Mouse (Mus musculus) intestine, postnatal 0 days (tissue): ENCODE measurements around the gene Pla2g4f. TPM values are rescaled to one million over a fixed set of nuclear protein-coding genes. Genes with fewer than 3 reads are reported as not detected.

Experiments
- ATAC-seq: fragments of 200-750 bp; cut with Nextera tagmentation; 2 replicates; pipeline ENCODE4 v1.8.0; 2017; ENCODE audit warnings: mild to moderate bottlenecking, moderate TSS enrichment, moderate library complexity
- H3K27ac ChIP-seq: fragments of 300-500 bp; sonication (generic); 2 replicates; pipeline ENCODE4 v1.5.1; 2014; ENCODE audit warnings: mild to moderate bottlenecking, low read depth, low read length, moderate library complexity
- H3K27me3 ChIP-seq: fragments of 300-500 bp; sonication (generic); replicated peaks from 2 replicates; pipeline ENCODE4 v1.6.1; 2014; ENCODE audit warnings: low read length, mixed read lengths; ENCODE audit not compliant: control insufficient read depth, insufficient read depth
- H3K36me3 ChIP-seq: fragments of 300-500 bp; sonication (generic); 2 replicates; pipeline ENCODE4 v1.6.1; 2014; ENCODE audit warnings: mild to moderate bottlenecking, moderate library complexity; ENCODE audit not compliant: control insufficient read depth, insufficient read depth
- H3K4me1 ChIP-seq: fragments of 300-500 bp; sonication (generic); replicated peaks from 2 replicates; pipeline ENCODE4 v1.6.1; 2014; ENCODE audit warnings: antibody characterized with exemption, low read length, mixed read lengths; ENCODE audit not compliant: control insufficient read depth, insufficient read depth
- H3K4me2 ChIP-seq: fragments of 300-500 bp; sonication (generic); replicated peaks from 2 replicates; pipeline ENCODE4 v1.6.1; 2014; ENCODE audit warnings: low read depth, mild to moderate bottlenecking, moderate library complexity
- H3K4me3 ChIP-seq: fragments of 300-500 bp; sonication (generic); 2 replicates; pipeline ENCODE4 v1.5.1; 2014; ENCODE audit warnings: low read depth, low read length
- H3K9ac ChIP-seq: fragments of 300-500 bp; sonication (generic); 2 replicates; pipeline ENCODE4 v1.6.1; 2014; ENCODE audit warnings: mild to moderate bottlenecking, low read depth, low read length
- H3K9me3 ChIP-seq: fragments of 300-500 bp; sonication (generic); 2 replicates; pipeline ENCODE4 v1.6.1; 2016; ENCODE audit warnings: mixed run types; ENCODE audit not compliant: control insufficient read depth
- CTCF ChIP-seq: sonication (generic); IDR thresholded peaks from 2 replicates; pipeline ENCODE4 v1.5.1; 2016; ENCODE audit warnings: low read depth, mild to moderate bottlenecking, control low read depth, antibody characterized with exemption, moderate library complexity
- WGBS: fragments of 180-500 bp; shearing (Covaris S2); extraction: QIAGEN DNeasy Blood & Tissue Kit; methylation state at CpG from one replicate; pipeline ENCODE4 v1.1.7; 2014; 5-methylcytosine and 5-hydroxymethylcytosine counted together
- polyA plus RNA-seq: library from polyadenylated mRNA; unstranded; fragments of >200 nt; fragmentation: Nextera tagmentation; extraction: Ambion mirVana; gene quantifications from 2 replicates; pipeline ENCODE4 v1.2.1, GENCODE M21; 2015

The Pla2g4f gene
- polyA plus RNA-seq, 1 experiment from 2014 or later: 1.8 TPM

GRCm38 (mm10) chr2:120299866-120300265, 14.1 kb downstream of the Pla2g4f start:
- no peak overlapping the region for H3K9ac ChIP-seq
- no peak overlapping the region for H3K4me2 ChIP-seq
- no peak overlapping the region for H3K27ac ChIP-seq
- 78% methylated on average over 4 of the region's 4 CpGs for WGBS
- H3K9me3 ChIP-seq: no peaks in the 10 kb centered on the region
- TF ChIP-seq CTCF: no peak
- H3K36me3 ChIP-seq: no peaks in the 10 kb centered on the region
- H3K4me1 ChIP-seq: no peaks in the 10 kb centered on the region
- no peaks in the 10 kb centered on the region for H3K27me3 ChIP-seq
- no peak overlapping the region for H3K4me3 ChIP-seq
- no peak for ATAC-seq

GRCm38 (mm10) chr2:120296160-120296559, 17.8 kb downstream of the Pla2g4f start:
- Histone ChIP-seq H3K4me3 (no peak overlapping the region), H3K9ac (no peak overlapping the region), H3K27me3 (no peaks in the 10 kb centered on the region), H3K4me1 (no peaks in the 10 kb centered on the region), H3K27ac (no peak overlapping the region), H3K9me3 (no peaks in the 10 kb centered on the region), H3K4me2 (no peak overlapping the region), H3K36me3 (no peaks in the 10 kb centered on the region)
- TF ChIP-seq CTCF: no peak
- WGBS: 11% methylated on average over 2 of the region's 2 CpGs
- ATAC-seq: no peak

GRCm38 (mm10) chr2:120291471-120292078, 22.4 kb downstream of the Pla2g4f start:
- no peak overlapping the region for H3K4me3 ChIP-seq
- no peaks in the 10 kb centered on the region for H3K9me3 ChIP-seq
- no peaks in the 10 kb centered on the region for H3K27me3 ChIP-seq
- H3K9ac ChIP-seq: no peak overlapping the region
- ATAC-seq: no peak
- H3K36me3 ChIP-seq: no peaks in the 10 kb centered on the region
- H3K4me2 ChIP-seq: no peak overlapping the region
- no peak for TF ChIP-seq CTCF
- H3K27ac ChIP-seq: no peak overlapping the region
- 80% methylated on average over 9 of the region's 9 CpGs for WGBS
- no peaks in the 10 kb centered on the region for H3K4me1 ChIP-seq

GRCm38 (mm10) chr2:120288995-120289394, 25.0 kb downstream of the Pla2g4f start, which contains the start of gene Pla2g4d:
Pla2g4d (minus strand) TSS chr2:120289197.
- Histone ChIP-seq H3K4me2 (no peak within 1 kb of the TSS), H3K9ac (no peak within 1 kb of the TSS), H3K27ac (no peak within 1 kb of the TSS), H3K9me3 (no peaks in the 10 kb centered on the region), H3K27me3 (no peaks in the 10 kb centered on the region), H3K4me1 (no peaks in the 10 kb centered on the region), H3K4me3 (no peak within 1 kb of the TSS), H3K36me3 (no peaks in the 10 kb centered on the region)
- WGBS: 69% methylated on average over 5 of the region's 5 CpGs
- ATAC-seq: no peak
- no peak for TF ChIP-seq CTCF

GRCm38 (mm10) chr2:120288401-120288800, 25.6 kb downstream of the Pla2g4f start:
- no peak overlapping the region for H3K27ac ChIP-seq
- H3K9ac ChIP-seq: no peak overlapping the region
- 91% methylated on average over 3 of the region's 3 CpGs for WGBS
- no peak for ATAC-seq
- no peaks in the 10 kb centered on the region for H3K27me3 ChIP-seq
- no peaks in the 10 kb centered on the region for H3K4me1 ChIP-seq
- no peak overlapping the region for H3K4me2 ChIP-seq
- no peak overlapping the region for H3K4me3 ChIP-seq
- no peak for TF ChIP-seq CTCF
- no peaks in the 10 kb centered on the region for H3K9me3 ChIP-seq
- H3K36me3 ChIP-seq: no peaks in the 10 kb centered on the region

GRCm38 (mm10) chr2:120285639-120286038, 28.3 kb downstream of the Pla2g4f start:
- no peak for ATAC-seq
- 77% methylated on average over 4 of the region's 4 CpGs for WGBS
- TF ChIP-seq CTCF: no peak

More at GRCm38 (mm10) chr2:120285639-120286038, 28.3 kb downstream of the Pla2g4f start:
- no peaks in the 10 kb centered on the region for H3K4me1 ChIP-seq
- H3K36me3 ChIP-seq: no peaks in the 10 kb centered on the region
- H3K27ac ChIP-seq: no peak overlapping the region
- no peaks in the 10 kb centered on the region for H3K27me3 ChIP-seq
- no peak overlapping the region for H3K4me2 ChIP-seq
- no peak overlapping the region for H3K4me3 ChIP-seq
- no peak overlapping the region for H3K9ac ChIP-seq
- H3K9me3 ChIP-seq: no peaks in the 10 kb centered on the region
